Mouse (Mus musculus) limb, embryonic 14.5 days (tissue): Measurements from ENCODE around the gene 1700029F12Rik. TPM values are rescaled to one million over a fixed set of nuclear protein-coding genes. Genes with fewer than 3 reads are reported as not detected.

ENCODE experiments used
- ATAC-seq: fragments of 200-750 bp; cut with Nextera tagmentation; 2 replicates; pipeline ENCODE4 v1.8.0; 2017; ENCODE audit warnings: low read depth, moderate number of reproducible peaks, moderate TSS enrichment; ENCODE audit not compliant: low FRiP score
- DNase-seq: peaks from one replicate; pipeline ENCODE4 v3.0.0-alpha.2; 2015; ENCODE audit warnings: low spot score
- H3K27ac ChIP-seq: fragments of 300-500 bp; sonication (generic); replicated peaks from 2 replicates; pipeline ENCODE4 v1.5.1; 2014; ENCODE audit warnings: low read depth, mild to moderate bottlenecking, low read length, moderate library complexity, mixed read lengths
- H3K27me3 ChIP-seq: fragments of 300-500 bp; sonication (generic); 2 replicates; pipeline ENCODE4 v1.6.1; 2014; ENCODE audit warnings: low read length, mixed read lengths; ENCODE audit not compliant: control insufficient read depth, insufficient read depth
- H3K36me3 ChIP-seq: fragments of 300-500 bp; sonication (generic); 2 replicates; pipeline ENCODE4 v1.6.1; 2014; ENCODE audit warnings: mild to moderate bottlenecking, low read length, moderate library complexity, mixed read lengths; ENCODE audit not compliant: control insufficient read depth, insufficient read depth
- H3K4me1 ChIP-seq: fragments of 300-500 bp; sonication (generic); 2 replicates; pipeline ENCODE4 v1.6.1; 2014; ENCODE audit warnings: antibody characterized with exemption, low read length, mixed read lengths; ENCODE audit not compliant: control insufficient read depth, insufficient read depth
- H3K4me2 ChIP-seq: fragments of 300-500 bp; sonication (generic); replicated peaks from 2 replicates; pipeline ENCODE4 v1.6.1; 2014; ENCODE audit warnings: low read depth, mild to moderate bottlenecking, low read length, moderate library complexity; ENCODE audit not compliant: severe bottlenecking
- H3K4me3 ChIP-seq: fragments of 300-500 bp; sonication (generic); replicated peaks from 2 replicates; pipeline ENCODE4 v1.5.1; 2014; ENCODE audit warnings: low read length
- H3K9ac ChIP-seq: fragments of 300-500 bp; sonication (generic); 2 replicates; pipeline ENCODE4 v1.6.1; 2014; ENCODE audit warnings: mild to moderate bottlenecking, low read depth, low read length, moderate library complexity; ENCODE audit not compliant: severe bottlenecking
- H3K9me3 ChIP-seq: fragments of 300-500 bp; sonication (generic); 2 replicates; pipeline ENCODE4 v1.6.1; 2016; ENCODE audit warnings: low read length; ENCODE audit not compliant: control insufficient read depth
- POLR2A ChIP-seq: fragments of 200-500 bp; IDR thresholded peaks from 2 replicates; pipeline ENCODE4 v1.8.0; 2012; ENCODE audit warnings: inconsistent platforms, mild to moderate bottlenecking, moderate library complexity, borderline replicate concordance; ENCODE audit not compliant: insufficient read depth, insufficient read length; ENCODE audit errors: extremely low read depth
- WGBS: fragments of 180-500 bp; shearing (Covaris S2); extraction: QIAGEN DNeasy Blood & Tissue Kit; methylation state at CpG from one replicate; pipeline ENCODE4 v1.1.7; 2014; 5-methylcytosine and 5-hydroxymethylcytosine counted together
- polyA plus RNA-seq, 2 experiments: library from polyadenylated mRNA; depleted of rRNA in 1 of 2; stranded (reverse) in 1 of 2; unstranded in 1 of 2; fragments of >200 nt; fragmentation: Nextera tagmentation in 1 of 2; extraction: Ambion mirVana in 1 of 2; gene quantifications; 2 replicates each; pipeline versions ENCODE4 v1.2.1 to v1.2.3; 2012 to 2014

Gene 1700029F12Rik
- polyA plus RNA-seq (2012; rRNA removed) (not detected in 2 replicates), polyA plus RNA-seq (2014; fragmentation: Nextera tagmentation; extraction: Ambion mirVana) (not detected in 2 replicates)

GRCm38 (mm10) chr13:97034262-97034661 is at the start of gene 1700029F12Rik:
TSS of gene 1700029F12Rik (minus strand) at chr13:97034362.
- WGBS = 78% methylated on average over 2 of the region's 2 CpGs
- no peak within 1 kb of the TSS for H3K4me3 ChIP-seq
- no peak for ATAC-seq
- H3K4me1 ChIP-seq = no peaks in the 10 kb centered on the region
- H3K36me3 ChIP-seq = no peaks in the 10 kb centered on the region
- DNase-seq = no peak
- no peak within 1 kb of the TSS for H3K27ac ChIP-seq
- no peaks in the 10 kb centered on the region for H3K9me3 ChIP-seq
- H3K9ac ChIP-seq = no peak within 1 kb of the TSS
- no peaks in the 10 kb centered on the region for H3K27me3 ChIP-seq
- TF ChIP-seq POLR2A = no peak
- H3K4me2 ChIP-seq = no peak within 1 kb of the TSS

- no peak overlapping the region for H3K4me3 ChIP-seq
- H3K27ac ChIP-seq = no peak overlapping the region
- ATAC-seq (no peak), DNase-seq (no peak)
- H3K9ac ChIP-seq = no peak overlapping the region
- H3K4me1 ChIP-seq = no peaks in the 10 kb centered on the region
- TF ChIP-seq POLR2A = no peak
- H3K27me3 ChIP-seq = no peaks in the 10 kb centered on the region
- H3K36me3 ChIP-seq = no peaks in the 10 kb centered on the region
- no peaks in the 10 kb centered on the region for H3K9me3 ChIP-seq
- 84% methylated on average over 7 of the region's 7 CpGs for WGBS
- no peak overlapping the region for H3K4me2 ChIP-seq
Observed at GRCm38 (mm10) chr13:97082432-97082831, 48.3 kb upstream of the 1700029F12Rik start.

GRCm38 (mm10) chr13:97080615-97081014 is 46.5 kb upstream of the 1700029F12Rik start:
- no peaks in the 10 kb centered on the region for H3K4me1 ChIP-seq
- H3K4me2 ChIP-seq = no peak overlapping the region
- DNase-seq (no peak), ATAC-seq (no peak)
- no peak overlapping the region for H3K4me3 ChIP-seq
- no peak overlapping the region for H3K27ac ChIP-seq
- no peak overlapping the region for H3K9ac ChIP-seq
- H3K9me3 ChIP-seq = no peaks in the 10 kb centered on the region
- no peaks in the 10 kb centered on the region for H3K27me3 ChIP-seq
- no peaks in the 10 kb centered on the region for H3K36me3 ChIP-seq
- 90% methylated on average over 3 of the region's 3 CpGs for whole genome bisulfite sequencing
- no peak for TF ChIP-seq POLR2A

DNA sequence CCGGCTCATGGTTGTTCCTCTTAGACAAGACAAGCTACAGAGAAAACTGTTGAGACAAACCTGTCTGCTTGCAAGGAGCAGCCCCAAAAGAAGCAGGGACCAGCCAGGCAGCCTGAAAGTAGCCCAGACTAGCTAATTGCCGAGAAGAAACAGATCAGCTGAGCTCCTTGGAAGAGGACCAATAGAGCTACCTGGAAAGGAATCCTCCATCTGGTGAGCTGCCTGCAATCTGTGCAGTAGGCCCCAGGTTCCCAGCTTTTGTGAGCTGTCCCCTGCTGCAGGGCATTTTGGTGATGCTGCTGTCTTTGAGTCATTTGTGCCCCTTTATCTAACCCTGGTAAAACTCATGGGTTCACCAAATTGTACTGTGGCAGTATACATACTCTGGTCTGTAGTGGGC is 46.0 kb upstream of the 1700029F12Rik start:
- Histone ChIP-seq H3K4me1 (no peaks in the 10 kb centered on the region), H3K4me2 (no peak overlapping the region), H3K9ac (no peak overlapping the region), H3K27me3 (no peaks in the 10 kb centered on the region), H3K36me3 (no peaks in the 10 kb centered on the region), H3K27ac (no peak overlapping the region), H3K4me3 (no peak overlapping the region), H3K9me3 (no peaks in the 10 kb centered on the region)
- 84% methylated on average over 2 of the region's 2 CpGs for WGBS
- TF ChIP-seq POLR2A = no peak
- DNase-seq (no peak), ATAC-seq (no peak)

GRCm38 (mm10) chr13:97077556-97077955 is 43.4 kb upstream of the 1700029F12Rik start:
- H3K4me3 ChIP-seq = no peak overlapping the region
- H3K36me3 ChIP-seq = no peaks in the 10 kb centered on the region
- no peaks in the 10 kb centered on the region for H3K4me1 ChIP-seq
- no peak overlapping the region for H3K9ac ChIP-seq
- H3K27ac ChIP-seq = no peak overlapping the region
- ATAC-seq (no peak), DNase-seq (no peak)
- no peak for TF ChIP-seq POLR2A
- no peak overlapping the region for H3K4me2 ChIP-seq
- peaks cover 6% of the 10 kb centered on the region; the same call in 1 of the 2 replicates for H3K27me3 ChIP-seq
- H3K9me3 ChIP-seq = no peaks in the 10 kb centered on the region
- WGBS = 95% methylated on average over 2 of the region's 2 CpGs

DNA sequence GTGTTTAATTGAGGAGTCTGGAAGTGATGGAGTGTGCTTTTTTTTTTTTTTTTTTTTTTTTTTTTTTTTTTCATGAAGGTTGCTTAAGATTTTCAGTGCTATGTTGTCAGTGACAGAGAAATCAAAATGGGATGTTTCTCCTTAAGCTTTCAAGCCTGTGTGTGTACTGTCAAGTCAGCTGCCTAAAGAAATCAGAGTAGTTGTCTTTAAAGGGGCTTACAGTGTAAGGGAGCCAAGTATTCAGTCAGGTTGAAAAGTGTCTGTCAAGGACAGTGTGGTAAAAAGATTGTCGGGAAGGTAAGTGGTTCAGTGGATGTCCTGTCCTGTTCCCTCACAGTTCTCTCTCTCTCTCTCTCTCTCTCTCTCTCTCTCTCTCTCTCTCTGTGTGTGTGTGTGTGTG is 39.3 kb upstream of the 1700029F12Rik start:
- Histone ChIP-seq H3K9me3 (no peaks in the 10 kb centered on the region), H3K4me2 (no peak overlapping the region), H3K36me3 (no peaks in the 10 kb centered on the region), H3K27ac (no peak overlapping the region), H3K27me3 (peaks cover 9% of the 10 kb centered on the region; the same call in 1 of the 2 replicates), H3K4me1 (no peaks in the 10 kb centered on the region), H3K4me3 (no peak overlapping the region), H3K9ac (no peak overlapping the region)
- DNase-seq (no peak), ATAC-seq (no peak)
- WGBS = 75% methylated on average over 1 of the region's 1 CpGs
- TF ChIP-seq POLR2A = no peak
